Mouse (Mus musculus) CH12.LX (cell line): ENCODE data around the gene Cntn4.

Experiments used
- CTCF ChIP-seq, 2 experiments: IDR thresholded peaks in 1 of 2; conservative IDR thresholded peaks in 1 of 2; 2 replicates each; pipeline ENCODE4 v1.5.1; 2011 to 2012; ENCODE audit warnings: low read depth in 2 of 2, low read length in 2 of 2, improper control_type of control experiment in 1 of 2, inconsistent platforms in 1 of 2, mild to moderate bottlenecking in 1 of 2, moderate library complexity in 1 of 2
- EP300 ChIP-seq: IDR thresholded peaks from 2 replicates; pipeline ENCODE4 v1.6.1; 2011; ENCODE audit warnings: low read length, improper control_type of control experiment
- MEF2A ChIP-seq: IDR thresholded peaks from 2 replicates; pipeline ENCODE4 v1.6.1; 2014; ENCODE audit warnings: low read depth, mild to moderate bottlenecking, inconsistent platforms, low read length, improper control_type of control experiment, borderline replicate concordance
- NELFE ChIP-seq: IDR thresholded peaks from 2 replicates; pipeline ENCODE4 v1.6.1; 2011; ENCODE audit warnings: low read depth, low read length, improper control_type of control experiment
- POLR2AphosphoS2 ChIP-seq: IDR thresholded peaks from 2 replicates; pipeline ENCODE4 v1.6.1; 2011; ENCODE audit warnings: low read depth, low read length, improper control_type of control experiment

GRCm38 (mm10) chr6:105684123-105684522 lies 6.7 kb downstream of the Cntn4 start:
- TF ChIP-seq CTCF (conservative IDR thresholded peaks at IDR 0.05 in 1 of 2, IDR thresholded peaks at IDR 0.05 in 1 of 2; ENCODE audit: low read depth in 2 of 2, low read length in 2 of 2): no peak
- TF ChIP-seq NELFE: no peak
- no peak for TF ChIP-seq MEF2A
- TF ChIP-seq POLR2AphosphoS2: no peak
- no peak for TF ChIP-seq EP300
